Comparison of ENCODE assay signal across 9 mouse cellular contexts in the genomic region with DNA sequence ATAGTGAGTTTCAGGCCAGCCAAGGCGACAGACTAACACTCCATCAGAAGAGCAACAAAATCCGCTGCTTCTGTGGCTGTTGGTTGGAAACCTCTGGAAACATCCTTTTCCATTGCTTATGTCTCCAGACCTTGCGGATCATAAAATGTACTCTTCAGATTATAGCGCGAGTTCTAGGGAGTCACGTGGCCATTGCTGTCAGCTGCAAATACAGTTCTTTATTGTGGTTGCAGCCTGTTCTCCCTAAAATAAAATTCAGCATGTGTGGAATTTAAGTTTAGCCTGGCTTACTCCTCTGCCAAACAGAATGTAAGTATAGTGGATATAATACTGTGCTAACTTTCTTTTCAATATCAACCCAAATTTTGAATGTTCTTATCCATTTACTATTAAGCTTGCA.
"Had no signal": no experiment of that assay in that cellular context is flagged by ENCODE, and none has a peak within 500 bp of the region (broad histone marks: within the 10 kb centered on the region; RNA-seq: fewer than 3 reads in every experiment).

No protein-coding gene starts in this region.

- DNase-seq: kidney, adult 18-20 months; kidney, adult 9 months; kidney, postnatal 14 days; kidney, postnatal 4 days; liver, postnatal 0 days; lung, embryonic 14.5 days; spleen, adult 18-20 months; thymus, adult 18-20 months; thymus, postnatal 4 days had no signal
